Mouse (Mus musculus): Measurements from ENCODE around the gene Olfr749. TPM values are rescaled to one million over a fixed set of nuclear protein-coding genes. Genes with fewer than 3 reads are reported as not detected.
"Not testable (repeated sequence)": the region's sequence is repeated elsewhere in the genome, so short reads cannot be mapped to it uniquely, and the experiment has no call there.

Gene Olfr749
- not detected for total RNA-seq (2021)
- long read RNA-seq, experiment 1 = 0 reads
- long read RNA-seq, experiment 2 = 0 reads

DNA sequence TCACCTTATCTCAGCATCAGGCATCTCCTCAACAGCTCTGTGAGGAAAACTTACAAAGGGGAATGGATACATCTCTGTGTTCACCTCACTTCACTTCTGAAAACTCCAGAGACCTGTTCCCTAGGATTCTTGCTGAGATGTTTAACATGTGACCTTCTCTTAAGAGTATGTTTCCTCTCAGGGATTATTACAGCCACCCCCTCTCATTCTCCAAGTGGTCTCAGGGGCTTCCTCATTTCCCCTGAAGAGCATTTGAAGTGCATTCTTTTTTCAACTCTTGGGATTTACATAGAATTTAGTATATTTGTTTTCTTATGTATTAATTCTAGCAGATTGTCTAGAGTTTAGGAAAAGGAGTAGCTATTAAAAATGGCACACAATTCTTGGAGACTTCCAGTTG lies at the start of gene Olfr749:
Olfr749 (minus strand) TSS at position 101 of the 400 bp plus-strand sequence.
- H3K4me3 ChIP-seq = no peak within 1 kb of the TSS
- no peak within 1 kb of the TSS for H3K27ac ChIP-seq
- TF ChIP-seq CTCF (IDR thresholded peaks at IDR 0.05) = no peak
- DNase-seq = no peak
- intact Hi-C loops (cut with DNase I) = no loop called here

DNA sequence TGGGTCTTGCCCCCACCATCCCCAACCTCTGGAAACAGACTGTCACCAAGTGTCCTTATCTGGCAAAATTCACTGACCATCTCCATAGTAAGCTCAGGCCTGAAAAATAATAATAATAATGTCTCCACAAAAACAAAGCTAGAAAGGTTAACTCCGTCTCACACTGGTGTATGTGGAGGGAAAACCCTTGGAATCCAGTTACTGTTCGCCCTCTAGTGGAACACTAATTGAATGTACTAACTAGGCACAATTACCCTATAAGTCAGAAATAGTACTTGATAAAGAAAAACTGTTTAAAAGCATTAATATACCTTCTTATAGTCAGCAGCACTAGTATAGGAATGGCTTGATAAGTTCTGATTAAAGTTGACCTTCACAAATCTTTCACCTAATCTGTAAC lies 43.3 kb upstream of the Olfr749 start:
- Histone ChIP-seq H3K4me3 (no peak overlapping the region), H3K27ac (no peak overlapping the region)
- peak; percentile 10; the same call in 1 of the 2 replicates for TF ChIP-seq CTCF (IDR thresholded peaks at IDR 0.05)
- no peak for DNase-seq
- intact Hi-C loops (cut with DNase I) = no loop called here

DNA sequence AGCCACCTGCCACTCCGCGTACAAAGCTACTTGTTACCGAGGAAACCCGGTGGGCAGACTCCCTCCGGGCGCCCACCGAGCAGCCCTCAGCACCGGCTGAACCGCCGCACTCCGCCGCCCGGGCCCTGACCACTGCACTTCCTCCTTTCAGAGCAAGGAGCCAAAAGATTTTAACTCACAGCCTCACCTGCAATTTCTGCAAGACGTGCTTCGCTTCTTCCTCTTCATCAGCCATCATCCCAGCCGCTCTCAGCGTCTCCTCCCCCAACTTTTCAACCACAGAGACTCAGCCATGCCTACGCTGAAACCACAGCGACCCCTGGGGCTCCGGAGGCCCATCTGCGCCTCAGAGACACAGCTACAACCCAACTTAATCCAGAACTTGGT lies 40.4 kb upstream of the Olfr749 start, which contains the start of gene Ttc5:
Ttc5 (minus strand) TSS at position 269 of the 387 bp plus-strand sequence.
- H3K4me3 ChIP-seq = peak within 1 kb of the TSS; percentile 100
- H3K27ac ChIP-seq = peak within 1 kb of the TSS; percentile 87
- intact Hi-C loops (cut with DNase I) = no loop called here
- peak; percentile 98 for TF ChIP-seq CTCF (IDR thresholded peaks at IDR 0.05)
- DNase-seq = peak; percentile 92

DNA sequence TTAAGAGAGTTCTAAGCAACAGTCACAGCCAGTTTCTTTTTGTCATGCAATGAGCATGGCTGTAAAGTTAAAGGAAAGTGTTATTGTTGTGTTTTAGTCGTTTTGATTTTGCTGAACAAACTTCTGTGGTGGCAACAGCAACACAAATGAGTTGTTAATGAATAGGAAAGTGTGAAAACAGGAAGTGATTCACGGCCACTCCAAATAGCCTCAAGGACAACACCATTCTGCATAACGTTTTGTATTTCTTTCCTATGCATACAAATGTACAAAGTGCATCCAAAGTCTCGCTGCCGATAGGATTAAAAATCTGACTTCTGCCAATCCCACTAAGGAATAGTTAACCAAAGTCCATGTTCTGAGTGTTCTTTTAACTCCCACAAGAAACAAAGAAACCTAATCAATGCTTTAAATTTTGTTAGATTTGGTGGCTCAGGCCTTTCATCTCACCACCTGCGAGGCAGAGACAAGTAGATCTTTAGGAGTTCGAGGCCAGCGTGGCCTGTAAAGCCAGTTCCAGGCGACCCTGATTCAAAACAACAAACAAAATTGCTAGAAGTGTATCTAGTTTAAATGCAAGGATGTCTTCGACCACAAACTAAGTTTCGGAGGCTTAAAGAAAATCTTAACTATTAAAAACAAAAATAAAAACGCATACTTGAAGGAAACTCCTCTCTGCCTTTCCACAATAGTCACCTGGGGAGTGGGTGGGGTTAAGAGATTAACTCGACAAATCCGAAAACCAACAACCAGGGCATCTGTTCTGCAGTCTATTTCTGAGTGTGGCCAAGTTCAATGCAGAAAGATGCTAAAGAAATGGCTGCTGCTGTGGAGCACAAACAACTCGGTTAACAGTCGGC lies 39.7 kb upstream of the Olfr749 start:
- intact Hi-C loops (cut with DNase I) = no loop called here
- peak overlapping the region; percentile 100 for H3K4me3 ChIP-seq
- TF ChIP-seq CTCF (IDR thresholded peaks at IDR 0.05) = no peak

DNA sequence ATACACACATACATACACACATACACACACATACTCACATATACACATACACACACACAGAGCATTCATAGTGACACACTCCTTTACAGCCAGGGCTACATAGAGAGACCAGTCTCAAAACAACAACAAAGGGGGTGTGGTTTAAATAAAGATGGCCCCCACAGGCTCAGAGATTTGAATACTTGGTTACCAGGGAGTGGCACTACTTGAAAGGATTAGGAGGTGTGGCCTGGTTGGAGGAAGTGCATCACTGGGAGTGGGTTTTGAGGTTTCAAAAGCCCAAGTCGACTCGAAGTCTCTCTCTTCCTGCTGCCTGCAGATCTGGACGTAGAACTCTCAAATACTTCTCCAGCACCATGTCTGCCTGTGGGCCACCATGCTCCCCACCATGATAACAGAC lies 37.3 kb upstream of the Olfr749 start:
- Histone ChIP-seq H3K27ac (no peak overlapping the region), H3K4me3 (no peak overlapping the region)
- DNase-seq = no peak
- intact Hi-C loops (cut with DNase I) = no loop called here
- TF ChIP-seq CTCF (IDR thresholded peaks at IDR 0.05) = no peak

More for the DNA sequence above, 39.7 kb upstream of the Olfr749 start:
- DNase-seq = no peak
- peak overlapping the region; percentile 87 for H3K27ac ChIP-seq

DNA sequence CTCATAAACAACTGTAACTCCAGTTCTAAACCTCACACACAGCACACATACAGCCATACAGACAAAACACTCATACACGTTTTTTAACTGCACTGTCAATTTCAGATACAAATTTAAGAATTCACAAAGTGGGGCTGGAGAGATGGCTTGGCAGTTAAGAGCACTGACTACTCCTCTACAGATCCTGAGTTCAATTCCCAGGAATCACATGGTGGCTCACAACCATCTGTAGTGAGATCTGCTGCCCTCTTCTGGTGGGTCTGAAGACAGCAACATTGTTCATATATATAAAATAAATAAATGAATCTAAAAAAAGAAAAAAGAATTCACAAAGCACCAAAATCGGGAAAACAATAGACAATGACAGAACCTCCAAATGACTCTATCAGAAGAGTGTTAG lies 26.4 kb upstream of the Olfr749 start:
- no peak overlapping the region for H3K27ac ChIP-seq
- DNase-seq = no peak
- TF ChIP-seq CTCF (IDR thresholded peaks at IDR 0.05) = peak; percentile 42
- H3K4me3 ChIP-seq = no peak overlapping the region
- intact Hi-C loops (cut with DNase I) = no loop called here

DNA sequence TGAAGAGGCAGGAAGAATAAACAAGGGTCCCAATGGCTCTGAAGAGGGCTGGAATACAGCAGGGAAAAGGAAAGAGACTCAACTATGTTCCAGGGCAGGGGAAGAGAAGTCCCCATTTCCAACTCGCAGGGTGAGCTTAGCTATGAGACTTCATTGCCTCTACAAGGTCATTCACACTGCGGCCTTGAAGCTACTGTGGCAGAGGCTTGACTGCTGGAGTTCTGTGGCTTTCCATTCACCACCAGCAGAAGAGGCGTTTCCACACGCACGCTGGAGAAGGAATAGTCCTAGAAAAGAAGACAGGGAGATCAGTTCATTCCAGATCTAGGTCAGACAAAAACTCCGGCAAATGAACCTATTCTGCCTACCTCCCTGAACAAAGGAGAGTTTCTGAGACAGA lies 20.8 kb upstream of the Olfr749 start:
- DNase-seq = no peak
- intact Hi-C loops (cut with DNase I) = loop anchor here (10.0 kb wide), 1 partner anchor 59 kb away; no protein-coding TSS in a partner anchor

DNA sequence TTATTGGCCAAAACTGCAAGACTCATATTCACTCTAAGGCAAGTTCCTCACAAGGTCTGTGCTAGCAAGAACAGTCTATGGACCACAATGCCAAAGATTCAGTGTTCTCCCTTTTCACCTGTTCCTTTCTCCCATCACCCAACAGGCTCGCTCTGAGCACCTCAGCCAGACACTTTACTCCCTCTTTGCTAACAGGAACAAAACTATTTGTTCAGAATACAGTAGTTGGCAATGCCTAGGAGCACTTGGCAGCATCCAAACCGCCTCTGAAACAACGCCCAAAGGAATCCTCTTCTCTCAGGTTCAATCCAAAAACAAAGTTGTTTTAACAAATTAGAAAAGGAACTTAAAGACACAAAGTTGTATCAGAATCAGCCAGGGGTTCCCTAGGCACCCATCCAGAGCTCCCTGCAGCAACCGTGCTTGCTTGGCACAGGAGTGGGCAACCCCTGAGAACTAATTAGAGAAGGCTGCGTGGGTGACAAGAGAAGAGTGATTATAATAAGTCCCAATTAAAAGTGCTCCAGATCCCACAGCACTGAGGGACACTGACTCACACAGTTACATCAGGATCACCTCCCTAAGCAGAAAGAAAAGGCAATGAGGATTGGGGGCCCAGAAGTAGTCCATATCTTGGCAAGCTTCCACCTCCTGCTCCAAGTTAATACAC lies 13.7 kb upstream of the Olfr749 start:
- H3K4me3 ChIP-seq = no peak overlapping the region
- intact Hi-C loops (cut with DNase I) = no loop called here
- no peak overlapping the region for H3K27ac ChIP-seq
- no peak for TF ChIP-seq CTCF (IDR thresholded peaks at IDR 0.05)
- DNase-seq = no peak

More for the DNA sequence above, 20.8 kb upstream of the Olfr749 start:
- no peak for TF ChIP-seq CTCF (IDR thresholded peaks at IDR 0.05)
- H3K4me3 ChIP-seq = no peak overlapping the region
- no peak overlapping the region for H3K27ac ChIP-seq

DNA sequence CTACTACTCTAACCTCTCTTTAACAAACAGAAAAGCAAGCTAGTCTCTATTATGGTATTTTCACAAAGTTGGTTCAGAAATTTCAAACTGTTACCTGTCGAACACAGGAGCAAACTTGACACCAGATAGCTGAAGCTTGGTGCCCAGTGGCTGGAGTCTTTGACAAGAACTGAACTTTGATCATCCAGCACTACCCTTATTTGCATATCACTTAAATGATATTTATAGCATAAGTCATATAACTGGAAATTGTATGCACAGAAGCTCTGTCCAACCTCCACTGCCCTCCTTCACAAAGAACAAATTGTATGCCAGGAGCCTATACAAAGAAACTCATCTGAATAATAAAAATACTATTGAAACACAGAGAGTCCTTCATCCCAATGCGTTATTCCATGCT lies 3.3 kb downstream of the Olfr749 start:
- intact Hi-C loops (cut with DNase I) = no loop called here
- Histone ChIP-seq H3K27ac (no peak overlapping the region), H3K4me3 (no peak overlapping the region)
- DNase-seq = no peak
- no peak for TF ChIP-seq CTCF (IDR thresholded peaks at IDR 0.05)

DNA sequence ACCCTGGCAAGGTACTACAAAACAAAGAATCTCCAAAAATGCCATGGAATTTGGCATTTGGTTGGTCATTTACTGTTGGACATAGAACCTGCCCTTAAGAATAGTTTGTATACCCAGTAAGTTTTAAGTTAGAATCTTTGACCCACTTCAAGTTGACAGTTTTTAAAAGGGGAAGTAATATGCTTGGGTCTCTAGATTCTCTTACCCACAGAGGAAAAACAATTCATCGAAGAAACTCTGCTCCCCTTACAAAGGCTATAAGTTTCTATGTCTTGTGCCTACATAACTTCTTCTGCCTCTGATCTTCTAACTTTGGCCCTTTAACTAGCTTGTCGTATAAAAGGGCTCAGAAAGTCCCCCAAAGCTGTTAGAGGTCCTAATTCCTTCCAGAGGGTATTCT lies 4.6 kb downstream of the Olfr749 start:
- TF ChIP-seq CTCF (IDR thresholded peaks at IDR 0.05) = no peak
- intact Hi-C loops (cut with DNase I) = no loop called here
- DNase-seq = no peak
- no peak overlapping the region for H3K27ac ChIP-seq
- H3K4me3 ChIP-seq = no peak overlapping the region

DNA sequence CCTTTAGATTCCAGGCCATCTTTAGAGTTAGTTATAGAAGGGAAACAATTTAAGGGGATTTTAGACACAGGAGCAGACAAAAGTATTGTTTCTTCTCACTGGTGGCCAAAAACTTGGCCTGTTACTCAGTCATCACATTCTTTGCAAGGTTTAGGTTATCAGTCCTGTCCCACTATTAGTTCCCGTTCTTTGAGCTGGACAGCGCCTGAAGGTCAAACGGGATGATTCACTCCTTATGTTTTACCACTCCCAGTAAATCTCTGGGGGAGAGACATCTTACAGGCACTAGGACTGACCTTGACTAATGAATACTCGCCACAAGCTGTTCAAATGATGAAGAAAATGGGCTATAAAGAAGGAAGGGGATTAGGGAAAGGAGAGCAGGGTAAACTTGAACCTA lies 22.5 kb downstream of the Olfr749 start:
- DNase-seq; H3K27ac ChIP-seq; H3K4me3 ChIP-seq; intact Hi-C loops (cut with DNase I): not testable (repeated sequence)

DNA sequence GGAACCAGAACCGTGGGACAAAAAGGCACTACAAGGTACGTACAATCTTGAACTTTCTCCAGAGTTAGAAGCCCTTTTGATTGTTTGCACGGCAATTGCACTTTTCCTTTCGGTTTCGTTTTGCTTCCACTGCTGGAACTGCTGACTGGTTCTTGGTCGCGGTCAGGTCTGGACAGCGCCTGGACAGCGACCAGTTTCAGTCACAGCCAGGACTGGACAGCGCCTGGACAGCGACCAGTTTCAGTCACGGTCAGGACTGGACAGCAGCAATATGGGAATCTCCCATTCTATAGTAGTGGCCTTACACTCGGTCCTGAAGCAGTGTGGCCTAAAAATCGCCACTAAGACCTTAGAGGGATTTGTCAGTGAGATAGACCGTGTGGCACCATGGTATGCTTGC lies 25.0 kb downstream of the Olfr749 start:
- DNase-seq; intact Hi-C loops (cut with DNase I); H3K27ac ChIP-seq; H3K4me3 ChIP-seq: not testable (repeated sequence)

DNA sequence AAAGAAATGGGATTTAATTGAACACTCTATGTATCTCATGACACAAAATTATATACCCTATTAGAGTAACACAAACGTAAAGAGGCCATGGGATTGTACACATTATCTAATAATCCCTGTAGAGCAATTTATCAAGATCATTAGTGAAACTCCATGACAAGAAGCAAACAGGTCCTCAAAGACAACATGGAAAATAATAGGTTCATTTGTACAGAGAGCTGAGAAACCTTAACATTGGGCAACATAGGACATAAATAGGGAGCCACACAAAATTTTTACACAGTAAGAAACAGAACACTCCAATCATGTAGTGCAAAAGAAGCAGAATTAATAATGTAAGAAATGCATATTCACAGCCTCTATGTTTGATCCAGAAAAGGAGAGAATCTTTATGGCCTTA lies 37.8 kb downstream of the Olfr749 start, which contains the start of gene Olfr748:
Olfr748 (plus strand) TSS at position 301 of the 400 bp plus-strand sequence.
- no peak for DNase-seq
- H3K4me3 ChIP-seq = no peak within 1 kb of the TSS
- no peak within 1 kb of the TSS for H3K27ac ChIP-seq
- intact Hi-C loops (cut with DNase I) = no loop called here
- TF ChIP-seq CTCF (IDR thresholded peaks at IDR 0.05) = no peak
